Mouse (Mus musculus): ENCODE measurements at regions not wholly inside any gene's neighbourhood (a gene's known extent, or its start where the extent isn't known, plus 50 kb on each side); places are given as distances from the start of the nearest gene placed in this dataset.

- TF ChIP-seq EP300 (optimal IDR thresholded peaks at IDR 0.05), result no peak
- no peak for TF ChIP-seq CTCF (IDR thresholded peaks at IDR 0.05; ENCODE audit: low read depth)
Measured at GRCm38 (mm10) chr10:117436308-117436874, 56.6 kb upstream of the Cpsf6 start.
